Mouse (Mus musculus): Measurements from ENCODE around the gene Hist1h2ab.

The Hist1h2ab gene

GRCm38 (mm10) chr13:23738677-23739068, 12.3 kb upstream of the Hist1h2ab start, which contains the start of gene Hist1h1c:
Gene Hist1h1c, plus strand, starts transcription at chr13:23738808.
- DNase-seq (ENCODE audit: low spot score): peak; percentile 69

DNA sequence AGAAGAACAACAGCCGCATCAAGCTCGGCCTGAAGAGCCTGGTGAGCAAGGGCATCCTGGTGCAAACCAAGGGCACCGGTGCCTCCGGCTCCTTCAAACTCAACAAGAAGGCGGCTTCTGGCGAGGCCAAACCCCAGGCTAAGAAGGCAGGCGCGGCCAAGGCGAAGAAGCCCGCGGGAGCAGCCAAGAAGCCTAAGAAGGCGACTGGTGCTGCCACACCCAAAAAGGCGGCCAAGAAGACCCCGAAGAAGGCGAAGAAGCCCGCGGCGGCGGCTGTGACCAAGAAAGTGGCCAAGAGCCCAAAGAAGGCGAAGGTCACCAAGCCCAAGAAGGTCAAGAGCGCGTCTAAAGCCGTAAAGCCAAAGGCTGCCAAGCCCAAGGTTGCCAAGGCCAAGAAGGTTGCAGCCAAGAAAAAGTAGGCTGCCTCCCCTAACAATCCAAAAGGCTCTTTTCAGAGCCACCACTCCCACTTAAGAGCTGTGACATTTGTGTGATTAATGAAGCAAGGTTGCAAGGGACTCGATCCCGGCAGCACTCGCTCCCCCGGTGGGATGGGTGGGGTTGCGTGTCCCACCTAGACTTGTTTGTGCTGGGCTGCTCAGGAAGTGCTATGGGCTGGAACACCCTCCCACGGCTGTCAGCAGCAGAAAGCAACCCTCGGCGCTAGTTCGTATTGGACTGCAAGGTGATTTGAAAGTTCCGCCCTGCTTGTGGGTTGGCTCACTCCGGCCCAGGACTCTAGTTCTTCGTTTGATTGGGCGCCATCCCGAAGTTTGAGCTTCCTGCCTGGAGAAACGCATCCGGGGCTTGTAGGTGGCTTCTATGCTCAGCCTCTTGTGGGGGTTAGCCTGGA, 11.6 kb upstream of the Hist1h2ab start:
- peak; percentile 89 for DNase-seq (ENCODE audit: low spot score)

DNA sequence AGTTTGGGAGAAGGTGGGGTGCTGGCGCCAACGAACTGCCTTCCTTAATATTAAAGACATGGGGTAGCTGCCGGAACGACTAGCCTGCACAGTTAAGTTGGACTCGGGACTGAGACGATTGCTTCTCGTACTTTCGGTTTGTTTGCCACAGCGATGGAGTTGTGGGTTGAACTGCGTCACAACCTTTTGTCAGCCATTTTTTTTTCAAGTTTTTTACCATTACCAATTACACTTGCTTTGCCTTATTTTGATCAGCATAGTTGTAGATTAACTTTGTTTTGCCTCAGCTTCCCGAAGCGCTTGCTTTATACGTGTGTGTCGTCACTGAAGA, 11.0 kb upstream of the Hist1h2ab start:
- no peak for DNase-seq (ENCODE audit: low spot score)

GRCm38 (mm10) chr13:23740256-23740840, 10.6 kb upstream of the Hist1h2ab start:
- no peak for DNase-seq (ENCODE audit: low spot score)

GRCm38 (mm10) chr13:23740910-23741309, 10.0 kb upstream of the Hist1h2ab start:
- DNase-seq (ENCODE audit: low spot score): no peak

- DNase-seq (ENCODE audit: low spot score): no peak
Measured at GRCm38 (mm10) chr13:23742007-23742406, 8.9 kb upstream of the Hist1h2ab start.

GRCm38 (mm10) chr13:23743215-23743614, 7.7 kb upstream of the Hist1h2ab start:
- DNase-seq (ENCODE audit: low spot score): no peak

GRCm38 (mm10) chr13:23743963-23744362, 7.0 kb upstream of the Hist1h2ab start:
- DNase-seq (ENCODE audit: low spot score): no peak

DNA sequence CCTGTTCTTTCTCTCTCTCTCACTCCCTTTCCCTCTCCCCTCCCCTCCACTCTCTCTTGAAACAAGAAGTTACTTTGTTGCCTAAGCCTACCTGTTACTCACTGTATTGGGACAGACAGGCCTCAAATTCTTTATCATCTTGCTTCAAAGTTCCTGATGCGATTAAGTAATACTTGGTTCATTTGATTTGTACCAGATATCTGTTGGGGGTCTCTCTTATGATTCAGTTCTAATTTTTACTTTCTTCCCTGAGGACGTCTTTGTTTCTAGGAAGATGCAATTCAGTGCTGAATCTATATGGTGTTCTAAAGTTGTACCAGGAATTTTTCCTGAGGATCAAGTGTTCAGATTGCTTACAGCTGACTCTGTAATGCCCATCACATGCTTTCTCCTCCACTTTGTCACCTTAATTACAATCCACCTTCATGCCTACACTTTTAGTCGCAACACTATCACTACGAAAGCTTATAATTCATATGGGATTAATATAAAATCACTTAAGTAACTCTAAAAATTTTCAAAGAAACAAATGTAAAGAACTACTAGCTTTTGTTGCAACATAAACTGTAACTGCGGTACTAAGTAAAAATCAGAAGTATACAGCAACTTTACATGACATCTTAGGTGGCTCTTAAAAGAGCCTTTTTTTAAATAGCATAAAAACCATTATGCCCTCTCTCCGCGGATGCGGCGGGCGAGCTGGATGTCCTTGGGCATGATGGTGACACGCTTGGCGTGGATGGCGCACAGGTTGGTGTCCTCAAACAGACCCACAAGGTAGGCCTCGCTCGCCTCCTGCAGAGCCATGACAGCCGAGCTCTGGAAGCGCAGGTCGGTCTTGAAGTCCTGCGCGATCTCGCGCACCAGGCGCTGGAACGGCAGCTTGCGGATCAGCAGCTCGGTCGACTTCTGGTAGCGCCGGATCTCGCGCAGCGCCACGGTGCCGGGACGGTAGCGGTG, 6.2 kb upstream of the Hist1h2ab start:
- DNase-seq (ENCODE audit: low spot score): no peak

DNA sequence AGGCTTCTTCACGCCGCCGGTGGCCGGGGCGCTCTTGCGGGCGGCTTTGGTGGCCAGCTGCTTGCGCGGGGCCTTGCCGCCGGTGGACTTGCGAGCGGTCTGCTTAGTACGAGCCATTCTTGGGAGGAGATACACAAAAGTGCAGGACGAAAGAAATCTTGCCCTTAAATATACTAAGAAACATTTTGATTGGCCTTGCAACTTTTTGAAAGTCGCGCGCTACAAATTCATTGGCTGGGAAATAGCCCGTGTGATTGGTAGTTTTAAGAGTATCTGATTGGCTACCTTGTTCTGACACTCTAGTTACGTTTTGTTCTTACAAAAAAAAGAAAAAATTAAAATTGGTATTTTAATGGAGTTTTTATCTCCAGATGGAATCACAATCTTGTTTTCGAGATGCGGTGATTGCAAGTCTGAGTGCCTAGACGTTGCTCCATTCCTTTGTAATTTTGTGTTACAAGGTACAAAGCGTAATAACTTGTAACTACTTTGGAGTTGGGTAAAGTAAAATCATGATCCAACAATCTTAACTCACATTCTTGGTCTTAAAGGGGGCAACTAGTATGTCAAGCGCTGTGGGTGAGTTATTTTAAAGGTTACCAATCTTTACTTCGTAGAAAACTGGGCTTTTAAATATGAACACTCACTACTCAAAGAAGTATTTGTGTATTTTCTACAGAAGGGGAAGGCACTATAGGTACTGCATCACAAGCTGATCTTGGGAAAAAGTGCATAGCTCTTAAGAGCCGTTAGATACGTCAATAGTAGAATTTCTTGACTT, 5.4 kb upstream of the Hist1h2ab start, which contains the start of gene Hist1h3c:
Gene Hist1h3c (minus strand): TSS at position 222 of the 781 bp plus-strand sequence.
- peak; percentile 78 for DNase-seq (ENCODE audit: low spot score)

DNA sequence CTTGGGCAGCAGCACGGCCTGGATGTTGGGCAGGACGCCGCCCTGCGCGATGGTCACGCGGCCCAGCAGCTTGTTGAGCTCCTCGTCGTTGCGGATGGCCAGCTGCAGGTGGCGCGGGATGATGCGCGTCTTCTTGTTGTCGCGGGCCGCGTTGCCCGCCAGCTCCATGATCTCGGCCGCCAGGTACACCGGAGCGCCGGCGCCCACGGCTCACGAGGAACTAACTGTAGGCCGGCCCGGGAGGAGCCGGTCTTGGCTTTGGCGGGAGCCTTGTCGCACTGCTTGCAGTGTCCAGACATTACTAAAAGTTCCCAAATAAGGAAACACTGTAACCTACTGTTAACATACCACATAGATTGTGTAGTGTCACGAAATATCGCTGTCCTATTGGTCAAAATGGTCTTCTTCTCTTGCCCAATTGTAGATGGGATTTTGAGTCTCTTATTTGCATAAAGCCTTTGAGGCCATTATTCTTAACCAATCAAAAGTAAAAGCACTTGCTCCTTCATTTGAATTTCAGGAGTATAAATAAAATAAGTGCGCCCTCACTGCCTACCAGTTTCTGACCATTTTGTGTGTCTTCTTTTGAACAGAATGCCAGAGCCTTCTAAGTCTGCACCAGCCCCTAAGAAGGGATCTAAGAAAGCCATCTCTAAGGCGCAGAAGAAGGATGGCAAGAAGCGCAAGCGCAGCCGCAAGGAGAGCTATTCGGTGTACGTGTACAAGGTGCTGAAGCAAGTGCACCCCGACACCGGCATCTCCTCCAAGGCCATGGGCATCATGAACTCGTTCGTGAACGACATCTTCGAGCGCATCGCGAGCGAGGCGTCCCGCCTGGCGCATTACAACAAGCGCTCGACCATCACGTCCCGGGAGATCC, 4.5 kb upstream of the Hist1h2ab start, which contains the start of gene Hist1h2bb:
Gene Hist1h2bb (plus strand): TSS at position 534 of the 880 bp plus-strand sequence.
- peak; percentile 86 for DNase-seq (ENCODE audit: low spot score)

DNA sequence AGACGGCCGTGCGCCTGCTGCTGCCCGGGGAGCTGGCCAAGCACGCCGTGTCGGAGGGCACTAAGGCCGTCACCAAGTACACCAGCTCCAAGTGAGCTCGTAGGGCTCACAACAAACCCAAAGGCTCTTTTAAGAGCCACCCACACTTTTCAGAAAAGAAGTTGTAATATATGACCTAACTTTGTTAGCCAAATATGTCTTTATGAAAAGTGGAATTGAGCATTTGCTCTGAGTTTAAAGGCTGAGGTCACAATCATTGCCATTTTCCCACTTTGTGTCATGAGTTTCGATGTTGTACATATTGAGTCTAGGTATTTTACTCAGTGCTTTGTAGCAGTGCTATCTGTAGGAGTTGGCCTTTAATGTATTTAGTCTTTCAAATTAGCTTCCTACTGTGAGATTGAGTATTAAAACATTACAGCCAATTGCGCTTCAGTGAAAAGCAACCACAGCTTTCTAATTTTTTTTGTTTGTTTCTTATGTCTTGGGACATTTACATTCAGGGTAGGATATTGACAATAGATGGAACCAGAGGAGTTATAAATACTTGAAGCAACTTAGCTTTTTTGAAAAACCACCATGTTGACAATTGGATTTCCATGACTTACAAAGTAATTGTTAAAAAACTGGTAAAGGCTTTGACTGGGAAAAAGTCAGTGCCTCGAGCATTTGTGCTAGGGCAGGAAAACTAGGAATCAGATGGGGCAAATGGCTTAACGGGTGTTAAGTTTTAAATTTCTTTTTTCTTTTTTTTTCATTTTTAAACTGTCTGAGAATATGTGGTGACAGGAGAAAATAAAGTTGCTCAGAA, 3.6 kb upstream of the Hist1h2ab start:
- DNase-seq (ENCODE audit: low spot score): no peak

DNA sequence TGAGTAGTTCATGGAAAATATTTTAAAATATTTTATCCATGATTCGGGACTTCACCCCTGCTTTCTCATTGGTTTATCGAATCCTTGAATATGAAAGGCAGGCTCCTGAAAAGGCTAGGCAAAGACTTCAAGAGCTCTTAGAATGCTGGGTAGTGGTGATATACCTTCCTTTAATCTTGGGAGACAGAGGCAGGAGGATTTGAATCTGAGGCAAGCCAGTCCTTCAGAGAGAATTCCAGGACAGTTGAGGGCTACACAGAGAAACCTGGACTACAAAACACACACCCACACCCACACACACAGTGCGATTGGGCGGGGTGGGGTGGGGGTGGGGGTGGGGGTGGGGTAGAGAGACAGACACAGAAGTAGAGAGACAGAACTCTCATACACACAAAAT, 3.0 kb upstream of the Hist1h2ab start:
- DNase-seq (ENCODE audit: low spot score): no peak

GRCm38 (mm10) chr13:23749563-23750121, 1.3 kb upstream of the Hist1h2ab start:
- no peak for DNase-seq (ENCODE audit: low spot score)

GRCm38 (mm10) chr13:23751478-23751956, 591 bp downstream of the Hist1h2ab start:
- no peak for DNase-seq (ENCODE audit: low spot score)

GRCm38 (mm10) chr13:23752067-23752741, 1.3 kb downstream of the Hist1h2ab start, which contains the start of gene Hist1h3b:
Gene Hist1h3b, plus strand, starts transcription at chr13:23752267.
- DNase-seq (ENCODE audit: low spot score): peak; percentile 87

DNA sequence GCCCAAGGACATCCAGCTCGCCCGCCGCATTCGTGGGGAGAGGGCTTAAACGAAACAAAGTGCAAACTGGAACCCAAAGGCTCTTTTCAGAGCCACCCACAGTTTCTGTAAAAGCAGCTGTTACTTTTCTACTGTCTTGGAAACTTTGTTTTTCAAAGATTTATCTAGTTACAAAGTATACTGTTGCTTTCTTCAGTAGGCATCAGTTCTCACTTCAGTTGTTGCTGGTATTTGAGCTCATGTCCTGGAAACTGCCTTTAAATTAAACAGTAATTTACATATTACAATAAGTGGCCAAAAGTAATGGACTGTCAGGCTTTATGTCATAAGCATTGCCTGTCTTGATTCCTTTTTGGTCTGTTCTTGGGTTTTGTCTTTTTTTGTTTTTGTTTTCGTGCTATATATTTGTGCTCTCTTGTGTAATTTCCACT, 1.8 kb downstream of the Hist1h2ab start:
- DNase-seq (ENCODE audit: low spot score): no peak
